Mouse (Mus musculus): ENCODE data around the gene Lrp2bp.
A peak's percentile ranks its signal among the peaks of the same experiment; 100 is the strongest.

Lrp2bp gene

GRCm38 (mm10) chr8:46024392-46024791 is 25.3 kb downstream of the Lrp2bp start:
- no peak for DNase-seq (ENCODE audit: low spot score in 2 of 2)

- no peak for DNase-seq (ENCODE audit: low spot score in 2 of 2)
Observed at GRCm38 (mm10) chr8:46036217-46036616, 37.1 kb downstream of the Lrp2bp start.

GRCm38 (mm10) chr8:46039666-46040065 is 40.6 kb downstream of the Lrp2bp start:
- DNase-seq (ENCODE audit: low spot score in 2 of 2): peak in 1 of 2 experiments; percentile 29

GRCm38 (mm10) chr8:46040260-46040659 is 41.2 kb downstream of the Lrp2bp start:
- DNase-seq (ENCODE audit: low spot score in 2 of 2): no peak

GRCm38 (mm10) chr8:46072798-46073197 is 73.7 kb downstream of the Lrp2bp start:
- DNase-seq (ENCODE audit: low spot score in 2 of 2): no peak

GRCm38 (mm10) chr8:46073540-46074140 is 74.5 kb downstream of the Lrp2bp start:
- no peak for DNase-seq (ENCODE audit: low spot score in 2 of 2)

- no peak for DNase-seq (ENCODE audit: low spot score in 2 of 2)
Observed at GRCm38 (mm10) chr8:46075223-46075622, 76.1 kb downstream of the Lrp2bp start.

- DNase-seq (ENCODE audit: low spot score in 2 of 2): no peak
Observed at GRCm38 (mm10) chr8:46078866-46079265, 79.8 kb downstream of the Lrp2bp start.

Measured in heart, adult 9 months (tissue).